Mouse (Mus musculus) layer of hippocampus, adult 9-10 months (tissue): ENCODE data around the gene Nrp2.

Experiments
- DNase-seq: peaks from one replicate; pipeline ENCODE4 v3.0.0; 2022; ENCODE audit warnings: low spot score

Gene Nrp2

DNA sequence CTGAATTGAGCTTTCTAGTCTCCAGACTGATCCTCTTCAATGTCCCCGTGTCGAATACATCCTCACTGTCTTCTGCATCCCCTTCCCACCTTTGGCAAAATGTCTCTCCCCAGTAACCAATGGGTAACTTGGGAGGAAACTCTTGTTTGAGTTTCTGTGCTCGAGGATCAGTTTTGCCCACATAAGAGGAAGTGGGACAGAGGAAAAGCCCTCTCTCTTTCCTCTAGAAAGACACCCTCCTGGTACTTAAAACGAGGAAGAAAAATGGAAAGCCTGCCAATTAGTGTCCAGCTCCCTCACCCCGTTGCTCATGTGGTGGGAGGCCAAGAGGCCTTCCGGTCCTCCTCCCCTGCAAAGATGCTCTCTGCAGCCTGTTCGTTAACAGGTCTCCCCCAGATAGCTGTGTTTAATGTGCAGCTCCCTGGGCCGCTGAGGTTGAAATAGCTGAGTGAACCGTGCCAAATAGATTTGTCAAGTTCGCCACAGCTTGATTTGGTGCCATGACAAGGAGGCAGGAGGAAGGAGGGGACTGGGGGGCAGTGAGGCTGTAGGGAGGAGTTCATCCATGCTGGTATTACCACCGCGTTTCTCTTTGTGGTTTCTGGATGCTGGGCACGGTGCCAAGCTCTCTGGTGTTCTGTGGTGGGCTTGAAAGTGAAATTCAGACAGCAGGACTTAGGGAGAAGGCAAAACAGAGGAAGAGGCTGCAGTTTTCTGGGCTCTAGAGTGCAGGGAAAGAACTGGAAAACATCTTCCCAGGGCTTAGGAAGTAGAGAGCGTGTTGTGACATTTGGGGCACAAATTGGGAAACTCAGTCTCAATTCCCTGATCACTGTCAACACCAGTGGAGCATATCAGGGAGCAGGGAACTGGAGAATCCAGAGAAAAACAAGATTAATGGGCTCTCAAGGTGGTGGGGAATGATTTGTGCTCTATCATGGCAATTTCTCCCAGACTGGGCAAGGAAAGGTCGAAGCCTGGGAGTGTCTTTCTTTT, 48.2 kb downstream of the Nrp2 start:
- DNase-seq = no peak

DNA sequence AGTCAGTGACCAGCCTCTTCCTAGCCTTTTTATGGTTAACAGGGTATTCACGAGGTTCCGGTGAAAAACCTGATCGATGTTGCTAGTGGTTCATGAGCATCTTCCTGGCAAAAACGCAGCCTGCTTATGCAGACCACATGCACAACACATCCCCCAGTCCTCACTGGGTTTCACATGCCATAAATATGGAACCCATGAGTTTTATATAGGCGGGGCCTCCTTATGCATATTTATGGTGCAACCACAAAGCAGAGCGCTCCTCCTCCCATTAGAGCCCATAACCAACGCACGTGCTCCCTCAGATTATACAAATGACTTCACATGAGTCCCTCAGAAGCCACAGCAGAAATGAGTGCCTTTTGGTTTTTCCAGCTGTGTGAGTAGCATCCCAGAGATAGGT, 49.0 kb downstream of the Nrp2 start:
- no peak for DNase-seq

GRCm38 (mm10) chr1:62752661-62753333, 49.7 kb downstream of the Nrp2 start:
- no peak for DNase-seq

- no peak for DNase-seq
Observed at GRCm38 (mm10) chr1:62754066-62754835, 51.2 kb downstream of the Nrp2 start.

DNA sequence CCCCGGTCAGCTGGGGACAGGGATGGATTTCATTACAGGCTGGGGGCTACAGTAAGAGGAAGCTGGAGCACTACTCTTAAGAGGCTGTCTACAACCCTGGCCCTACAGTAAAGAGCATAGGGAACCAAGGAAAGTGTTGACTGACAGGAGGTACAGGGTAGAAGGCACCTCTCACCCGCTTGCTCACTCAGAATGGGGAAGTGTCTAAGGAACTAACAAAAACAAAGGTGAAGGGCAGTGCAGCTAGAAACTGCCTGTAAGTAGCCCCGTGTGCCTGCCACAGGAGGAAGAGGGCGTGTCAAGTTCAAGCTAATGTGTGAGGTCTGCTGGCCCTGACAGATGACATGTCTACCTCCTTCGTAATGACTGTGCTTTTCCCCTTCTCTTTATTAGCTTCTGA, 57.0 kb downstream of the Nrp2 start:
- DNase-seq = no peak

DNA sequence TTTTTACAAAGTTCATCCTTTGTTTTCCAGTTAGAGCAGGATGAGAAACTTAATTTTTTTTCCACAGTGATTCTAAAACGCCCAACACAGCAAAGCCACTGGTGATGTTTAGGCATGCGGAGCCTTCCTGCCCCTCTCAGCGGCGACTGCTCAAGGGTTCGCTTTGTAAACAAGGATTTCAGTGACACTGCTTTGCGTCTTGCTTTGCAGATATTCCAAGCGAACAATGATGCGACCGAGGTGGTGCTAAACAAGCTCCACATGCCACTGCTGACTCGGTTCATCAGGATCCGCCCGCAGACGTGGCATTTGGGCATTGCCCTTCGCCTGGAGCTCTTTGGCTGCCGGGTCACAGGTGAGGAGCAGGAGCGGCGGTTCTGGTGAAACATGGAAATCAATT, 57.5 kb downstream of the Nrp2 start:
- no peak for DNase-seq

DNA sequence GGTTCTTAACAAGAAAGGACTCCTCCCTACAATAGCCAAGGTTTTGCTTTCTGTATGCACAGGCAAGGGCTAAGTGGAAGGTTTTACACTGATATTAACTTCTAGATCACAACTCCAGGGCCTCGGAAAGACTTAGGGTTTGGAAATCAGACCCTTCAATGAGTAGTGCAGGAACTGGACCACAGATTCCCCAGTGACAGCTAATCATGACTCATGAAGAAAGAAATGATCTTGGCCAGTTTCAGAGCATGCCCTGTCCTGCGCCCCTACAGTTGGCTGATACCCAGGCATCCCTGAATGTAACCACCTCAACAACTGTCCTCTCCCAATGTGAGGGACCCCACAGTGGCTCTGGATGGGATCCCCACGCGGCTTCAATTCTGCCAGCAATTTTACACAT, 60.7 kb downstream of the Nrp2 start:
- DNase-seq = no peak

- DNase-seq = no peak
Observed at GRCm38 (mm10) chr1:62765171-62765570, 62.1 kb downstream of the Nrp2 start.

DNA sequence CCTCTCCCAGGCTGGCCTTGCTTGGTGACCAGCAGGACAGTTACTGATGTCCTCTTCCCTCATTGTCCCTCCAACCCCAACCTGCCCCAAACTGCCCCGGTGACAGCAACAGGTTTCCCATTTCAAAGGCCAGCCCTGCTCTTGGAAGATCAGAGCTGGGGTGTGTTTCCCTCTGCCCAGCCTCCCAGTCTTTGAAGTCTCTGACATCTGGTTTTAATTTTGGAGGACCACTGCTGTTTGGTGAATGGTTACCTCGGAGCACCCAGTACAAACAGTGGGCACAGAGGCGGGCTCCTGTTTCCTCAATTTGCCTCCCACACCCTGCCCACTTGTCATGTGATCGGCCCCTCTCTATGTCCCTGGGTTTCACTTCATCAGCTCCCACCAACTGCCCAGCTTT, 63.7 kb downstream of the Nrp2 start:
- DNase-seq = no peak

DNA sequence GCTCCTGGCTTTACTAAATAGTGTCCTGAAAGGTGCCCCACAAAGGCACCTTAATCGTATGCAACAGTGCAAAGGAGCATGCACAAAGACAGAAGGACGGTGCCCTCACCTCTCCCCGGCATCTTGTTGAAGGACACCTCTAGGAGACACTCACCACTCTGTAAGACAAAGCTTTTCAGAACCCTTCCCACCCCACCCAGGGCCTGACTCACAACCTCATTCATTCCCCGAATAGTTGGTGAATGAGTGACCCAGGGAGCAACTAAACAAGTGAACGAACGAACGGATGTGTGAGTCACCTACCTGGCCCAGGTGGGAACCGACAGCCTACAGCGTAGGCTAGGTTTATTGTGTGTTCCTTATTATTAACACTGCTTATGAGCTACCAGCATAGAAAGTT, 64.5 kb downstream of the Nrp2 start:
- DNase-seq = no peak

GRCm38 (mm10) chr1:62770576-62770975, 67.5 kb downstream of the Nrp2 start:
- DNase-seq = no peak

DNA sequence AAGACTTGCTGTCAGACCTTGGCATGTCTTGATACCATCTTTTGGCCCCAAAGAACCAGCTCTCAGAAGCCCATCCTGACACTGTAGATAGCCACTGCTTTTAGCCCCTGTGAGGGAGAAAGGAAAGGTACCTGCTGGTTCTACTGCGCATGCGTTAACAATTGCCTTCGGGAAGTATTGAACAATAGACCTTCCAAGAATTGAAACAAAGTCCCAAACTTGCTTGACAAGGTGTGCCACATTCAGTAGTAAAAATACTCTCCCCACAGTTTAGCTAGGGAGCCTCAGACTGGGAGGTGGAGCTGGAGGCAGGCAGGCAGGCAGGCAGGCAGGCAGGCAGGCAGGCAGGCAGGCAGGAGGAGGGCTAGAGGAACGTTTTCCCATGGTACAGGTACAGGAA, 69.3 kb downstream of the Nrp2 start:
- no peak for DNase-seq

GRCm38 (mm10) chr1:62773105-62773920, 70.2 kb downstream of the Nrp2 start:
- no peak for DNase-seq

GRCm38 (mm10) chr1:62773921-62774191, 70.8 kb downstream of the Nrp2 start:
- no peak for DNase-seq

DNA sequence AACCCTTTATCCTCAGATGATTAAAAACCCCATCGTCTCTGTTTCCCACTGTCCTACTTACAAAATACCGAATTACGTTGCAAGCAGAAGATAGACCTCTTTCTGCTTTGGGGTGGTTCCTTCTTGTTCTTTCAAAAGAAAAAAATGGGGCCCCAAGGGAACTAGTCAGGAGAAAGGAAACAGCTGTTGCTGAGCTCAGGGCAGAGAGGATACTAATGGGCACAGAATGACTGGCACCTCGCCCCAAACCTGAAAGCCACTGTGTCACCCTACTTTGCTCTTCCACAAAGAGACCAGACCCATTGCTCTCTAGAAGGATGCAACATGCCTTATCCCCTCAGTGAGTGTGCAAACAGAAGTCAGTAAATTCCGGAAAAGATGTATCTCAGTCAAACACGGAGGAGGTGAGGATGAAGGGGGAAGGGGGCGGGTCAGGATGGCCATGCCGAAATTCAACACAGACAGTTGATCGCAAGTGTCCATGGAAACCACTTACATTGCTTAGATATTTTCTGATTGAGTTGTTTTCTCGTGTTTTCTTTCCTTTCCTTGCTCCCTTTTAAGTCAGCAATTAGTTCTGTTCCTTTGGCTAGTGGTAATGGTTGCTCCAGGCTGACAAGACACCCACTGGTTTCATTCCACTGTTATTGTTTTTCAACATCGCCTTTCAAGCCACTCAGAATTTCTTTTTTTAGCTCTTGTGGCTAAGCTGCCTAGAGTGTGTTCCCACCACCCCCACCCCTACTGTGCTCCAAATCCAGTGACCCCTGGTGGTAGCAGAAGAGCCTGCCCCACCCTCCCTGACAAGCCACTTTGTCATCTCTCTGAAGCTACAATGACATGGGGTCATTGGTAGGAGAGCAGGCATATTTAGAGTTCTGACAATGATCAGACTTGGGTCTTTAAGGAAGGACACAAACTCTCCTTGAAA, 71.5 kb downstream of the Nrp2 start:
- DNase-seq = no peak

DNA sequence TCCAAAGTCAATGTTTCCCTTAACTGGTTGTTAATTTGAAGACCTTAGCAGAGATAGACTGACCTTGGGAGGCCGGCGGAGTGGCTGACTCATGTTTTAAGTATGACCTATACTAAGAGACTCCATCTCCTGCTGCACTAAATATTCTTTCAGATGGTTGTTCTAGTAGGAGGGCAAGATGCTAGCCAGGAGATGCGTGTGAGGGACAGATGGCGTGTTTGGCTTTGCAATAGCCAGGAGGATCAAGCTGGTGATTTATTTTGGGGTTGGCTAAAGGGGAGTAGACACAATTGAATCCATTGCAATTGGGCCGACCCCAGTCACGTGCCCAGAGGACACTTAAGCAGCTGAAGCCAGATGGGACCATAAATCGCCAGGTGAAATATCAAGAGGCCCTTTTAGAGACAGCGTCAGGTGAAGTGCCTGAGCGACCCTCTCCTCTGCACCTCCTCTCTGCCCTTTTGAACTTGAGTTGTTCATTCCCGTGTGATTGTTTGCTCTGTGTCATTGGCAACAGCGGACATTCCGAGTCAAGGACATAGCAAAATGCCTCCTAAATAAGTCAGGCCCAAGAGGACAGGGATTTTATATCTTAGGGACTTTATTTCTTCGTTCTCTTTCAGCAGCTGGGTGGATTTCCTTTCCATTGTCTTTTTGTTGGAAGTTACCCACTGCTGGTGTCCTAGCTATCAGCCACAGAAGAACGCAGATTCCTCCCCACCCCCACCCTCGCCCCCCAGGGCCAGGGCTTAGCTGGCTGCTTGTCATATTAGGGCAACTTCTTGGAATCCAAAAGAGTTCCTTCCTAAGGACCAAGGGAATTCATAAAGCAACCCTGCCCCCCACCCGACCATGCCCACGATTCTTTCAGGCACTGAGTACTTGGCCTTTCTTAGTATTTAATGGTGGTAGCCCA, 74.5 kb downstream of the Nrp2 start:
- no peak for DNase-seq

GRCm38 (mm10) chr1:62778910-62779309, 75.8 kb downstream of the Nrp2 start:
- DNase-seq = no peak

GRCm38 (mm10) chr1:62780068-62780761, 77.1 kb downstream of the Nrp2 start:
- DNase-seq = no peak

DNA sequence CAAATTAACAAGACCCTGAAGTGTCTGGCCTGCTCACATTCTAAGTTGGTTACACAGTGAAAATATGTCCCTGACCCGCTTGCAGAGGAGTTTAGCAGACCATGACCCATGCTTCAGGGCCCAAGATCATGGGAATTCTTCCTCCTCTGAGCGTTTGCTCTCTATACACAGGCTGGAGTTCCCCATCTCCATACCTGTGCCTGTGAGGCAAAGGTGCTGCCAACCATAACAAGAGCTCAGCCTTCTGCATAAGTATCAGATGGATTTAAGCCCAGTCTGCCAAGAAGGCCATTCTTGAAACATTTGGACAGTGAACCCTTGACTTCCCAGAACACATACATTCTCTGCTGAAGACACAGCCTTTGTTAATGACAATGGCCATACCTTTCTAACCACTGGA, 79.1 kb downstream of the Nrp2 start:
- no peak for DNase-seq
